Mouse (Mus musculus) cortical plate, adult 2 months (tissue): ENCODE results near the gene Ppil1. TPM values are rescaled to one million over a fixed set of nuclear protein-coding genes. Genes with fewer than 3 reads are reported as not detected.
"Not testable (repeated sequence)": the region's sequence is repeated elsewhere in the genome, so short reads cannot be mapped to it uniquely, and the experiment has no call there.

ENCODE experiments used
- H3K27ac ChIP-seq: fragments of 200-500 bp; 2 replicates; pipeline ENCODE4 v1.5.1; 2012; ENCODE audit warnings: low read length, control low read depth, inconsistent platforms; ENCODE audit not compliant: insufficient read depth
- H3K4me1 ChIP-seq: fragments of 200-500 bp; 2 replicates; pipeline ENCODE4 v1.6.1; 2011; ENCODE audit warnings: low read length; ENCODE audit not compliant: control insufficient read depth, insufficient read depth
- H3K4me3 ChIP-seq: fragments of 200-500 bp; 2 replicates; pipeline ENCODE4 v1.5.1; 2011; ENCODE audit warnings: mild to moderate bottlenecking, low read length, control low read depth; ENCODE audit not compliant: insufficient read depth
- CTCF ChIP-seq: fragments of 200-500 bp; IDR thresholded peaks from 2 replicates; pipeline ENCODE4 v1.5.1; 2011; ENCODE audit warnings: mild to moderate bottlenecking, control low read depth, low read length; ENCODE audit not compliant: insufficient read depth; ENCODE audit errors: extremely low read depth
- POLR2A ChIP-seq: fragments of 200-500 bp; IDR thresholded peaks from 2 replicates; pipeline ENCODE4 v1.6.1; 2011; ENCODE audit warnings: mild to moderate bottlenecking, low read length, control low read depth; ENCODE audit not compliant: insufficient read depth; ENCODE audit errors: extremely low read depth
- polyA plus RNA-seq: library from polyadenylated mRNA; depleted of rRNA; stranded (reverse); fragments of >200 nt; gene quantifications from 2 replicates; pipeline ENCODE4 v1.2.3, GENCODE M21; 2012

The Ppil1 gene
- polyA plus RNA-seq, 1 experiment: 22.3 TPM

DNA sequence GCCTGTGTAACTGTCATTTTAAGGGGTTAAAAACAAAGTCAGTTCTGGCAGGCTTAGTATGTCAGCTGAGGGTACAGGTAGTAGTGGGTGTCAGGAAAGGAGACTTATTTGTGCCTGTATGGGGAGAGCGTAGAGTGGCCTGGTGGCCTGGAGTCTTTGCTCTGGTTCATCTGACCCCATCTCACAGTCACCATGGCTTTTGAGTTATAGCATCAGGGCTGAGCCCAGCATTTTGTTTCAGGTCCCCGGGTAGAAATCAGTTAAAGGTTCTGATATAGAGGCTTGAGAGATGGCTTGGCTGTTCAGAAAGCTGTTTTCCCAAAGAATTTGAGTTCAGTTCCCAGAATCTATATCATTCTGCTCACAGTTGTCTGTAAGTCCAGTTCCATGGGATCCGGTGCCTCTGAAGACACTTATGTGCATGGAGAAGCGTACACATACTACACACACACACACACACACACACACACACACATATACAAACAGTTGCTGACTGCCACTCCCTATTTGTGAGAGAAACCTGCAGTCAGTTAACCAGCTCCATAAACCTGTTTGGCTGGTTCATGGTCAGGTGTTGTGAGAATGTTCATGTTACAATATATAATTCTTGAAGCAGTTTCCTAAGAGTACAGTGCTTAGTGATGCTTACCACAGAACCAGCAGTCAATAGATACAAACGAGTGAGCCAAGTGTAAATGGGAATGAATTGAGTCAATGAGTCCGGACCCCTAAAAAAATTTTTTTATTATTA, 4.1 kb upstream of the Ppil1 start:
- H3K4me3 ChIP-seq: peak overlapping the region; percentile 59; the same call in 1 of the 2 replicates
- H3K27ac ChIP-seq: no peak overlapping the region
- no peak for TF ChIP-seq POLR2A
- TF ChIP-seq CTCF: no peak
- peaks cover 2% of the 10 kb centered on the region; the same call in 1 of the 2 replicates for H3K4me1 ChIP-seq

DNA sequence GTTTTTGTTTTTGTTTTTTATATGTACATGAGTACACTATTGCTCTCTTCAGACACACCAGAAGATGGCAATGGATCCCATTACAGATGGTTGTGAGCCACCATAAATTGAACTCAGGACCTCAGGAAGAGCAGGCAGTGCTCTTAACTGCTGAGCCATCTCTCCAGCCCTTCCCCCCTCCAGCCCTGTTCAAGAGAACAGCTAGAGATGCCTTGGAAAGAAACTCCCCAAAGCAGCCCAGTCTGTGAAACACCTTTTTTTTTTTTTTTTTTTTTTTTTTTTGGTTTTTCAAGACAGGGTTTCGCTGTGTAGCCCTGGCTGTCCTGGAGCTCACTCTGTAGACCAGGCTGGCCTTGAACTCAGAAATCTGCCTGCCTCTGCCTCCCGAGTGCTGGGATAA, 3.1 kb upstream of the Ppil1 start:
- not testable (repeated sequence) for H3K4me1 ChIP-seq, H3K27ac ChIP-seq, H3K4me3 ChIP-seq

DNA sequence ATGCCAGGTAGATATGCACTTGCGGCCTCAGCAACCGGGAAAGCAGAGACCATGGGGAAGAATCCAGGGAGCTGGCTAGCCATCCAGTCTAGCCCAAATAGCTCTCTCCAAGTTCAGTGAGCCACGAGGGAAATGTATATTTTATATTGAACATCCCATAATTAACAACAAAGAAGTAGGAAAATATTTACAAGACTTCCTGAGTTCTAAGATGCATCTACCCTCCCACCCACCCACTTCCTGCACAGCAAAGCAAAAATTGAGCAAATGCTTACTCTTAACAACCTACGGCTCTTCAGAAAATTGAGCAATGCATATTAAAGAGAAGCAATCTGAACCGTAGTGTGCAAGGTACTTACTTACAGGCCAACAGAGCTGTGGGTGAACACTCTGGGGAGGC, 774 bp upstream of the Ppil1 start:
- Histone ChIP-seq H3K4me1 (peaks cover 2% of the 10 kb centered on the region; the same call in 1 of the 2 replicates), H3K4me3 (0 out of 2 replicates have a peak overlapping the region, but pooled peaks have one; percentile 70), H3K27ac (no peak overlapping the region)
- TF ChIP-seq CTCF (no peak), POLR2A (no peak)

DNA sequence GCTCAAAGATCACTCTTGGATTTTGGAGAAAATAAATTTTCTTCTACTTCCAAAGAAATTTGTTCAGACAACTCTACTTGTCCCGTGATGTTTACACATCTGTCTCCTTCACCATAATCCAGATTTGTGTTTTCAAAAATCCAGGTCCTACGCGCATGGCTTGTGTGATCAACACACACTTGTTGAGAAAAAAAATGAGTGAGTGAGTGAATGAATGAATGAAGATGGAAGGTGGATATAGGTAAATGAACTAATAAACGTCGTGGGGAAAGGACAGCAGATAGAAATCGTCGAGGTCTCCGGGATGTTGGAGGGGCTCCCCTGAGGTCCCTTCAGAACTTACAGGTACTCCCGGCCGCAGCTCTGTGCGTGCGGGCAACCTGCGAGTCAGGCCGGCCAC, 569 bp downstream of the Ppil1 start:
- Histone ChIP-seq H3K27ac (no peak overlapping the region), H3K4me1 (no peaks in the 10 kb centered on the region), H3K4me3 (peak overlapping the region; percentile 70)
- TF ChIP-seq CTCF: no peak
- TF ChIP-seq POLR2A: no peak

DNA sequence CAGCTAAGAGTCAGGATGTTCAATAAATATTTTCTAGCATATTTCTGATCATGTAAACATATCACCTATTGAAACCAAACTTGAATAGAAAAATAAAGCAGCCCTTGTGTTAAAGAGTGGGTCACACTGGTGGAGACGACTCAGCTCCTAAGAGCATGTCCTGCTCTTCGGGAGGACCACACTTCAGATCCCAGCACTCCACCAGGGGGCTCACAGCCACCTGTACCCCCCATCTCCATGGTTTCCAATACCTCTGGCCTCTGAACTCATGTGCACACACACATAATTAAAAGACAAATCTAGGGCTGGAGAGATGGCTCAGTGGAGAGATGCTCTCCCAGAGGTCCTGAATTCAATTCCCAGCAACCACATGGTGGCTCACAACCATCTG, 1.7 kb downstream of the Ppil1 start:
- no peak overlapping the region for H3K4me3 ChIP-seq
- no peak for TF ChIP-seq CTCF
- TF ChIP-seq POLR2A: no peak

DNA sequence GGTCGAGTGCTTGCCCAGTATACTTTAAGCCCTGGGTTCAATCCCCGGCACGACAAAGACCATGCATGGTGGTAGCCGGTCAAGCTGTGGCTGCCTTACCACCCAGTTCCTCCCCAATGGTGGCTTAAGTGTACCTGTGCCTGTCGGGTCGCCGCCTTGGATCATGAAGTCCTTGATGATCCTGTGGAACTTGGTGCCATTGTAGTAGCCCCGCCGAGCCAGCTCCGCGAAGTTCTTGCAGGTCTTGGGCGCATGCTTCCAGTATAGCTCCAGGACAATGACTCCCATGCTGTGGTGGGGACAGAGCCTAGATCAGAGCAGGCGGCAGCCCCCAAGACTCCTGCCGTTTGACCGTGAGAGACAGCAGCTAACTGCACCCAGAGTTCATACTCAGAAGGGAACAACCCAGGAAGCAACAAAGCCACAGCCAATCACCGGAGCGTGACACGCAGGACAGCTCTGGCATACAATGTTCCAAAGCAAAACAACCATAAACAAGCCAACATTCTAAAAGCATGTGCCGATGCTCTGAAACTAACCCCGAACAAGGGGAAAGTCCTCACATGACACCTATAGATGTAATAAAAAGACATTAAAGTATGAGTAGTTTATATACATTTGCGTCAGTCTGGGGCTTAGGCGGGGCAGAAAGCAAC, 2.3 kb downstream of the Ppil1 start:
- H3K4me3 ChIP-seq: no peak overlapping the region
- H3K27ac ChIP-seq: no peak overlapping the region
- TF ChIP-seq CTCF (no peak), POLR2A (no peak)
- no peaks in the 10 kb centered on the region for H3K4me1 ChIP-seq

More for the DNA sequence above, 1.7 kb downstream of the Ppil1 start:
- Histone ChIP-seq H3K4me1 (no peaks in the 10 kb centered on the region), H3K27ac (no peak overlapping the region)

DNA sequence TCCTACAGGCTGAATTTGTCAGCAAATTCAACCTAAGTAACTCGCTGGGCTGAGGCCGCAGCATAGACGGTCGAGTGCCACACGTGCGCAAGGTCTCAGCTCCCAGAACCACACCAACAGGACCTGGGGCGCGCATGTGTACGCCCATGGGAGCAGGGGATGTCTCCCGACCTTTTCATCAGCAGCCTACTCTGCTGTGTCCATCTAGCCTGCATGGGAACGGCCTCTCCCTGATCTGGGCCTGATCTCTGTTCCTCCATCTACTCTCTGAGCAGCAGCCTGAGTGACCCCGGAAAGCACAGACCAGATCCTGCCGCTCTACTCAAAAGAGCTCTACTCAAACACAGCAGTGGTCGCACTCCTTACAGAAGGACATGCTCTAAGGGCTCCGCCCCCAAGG, 3.5 kb downstream of the Ppil1 start:
- no peak overlapping the region for H3K4me3 ChIP-seq
- H3K4me1 ChIP-seq: no peaks in the 10 kb centered on the region
- H3K27ac ChIP-seq: no peak overlapping the region
- no peak for TF ChIP-seq CTCF
- TF ChIP-seq POLR2A: no peak

DNA sequence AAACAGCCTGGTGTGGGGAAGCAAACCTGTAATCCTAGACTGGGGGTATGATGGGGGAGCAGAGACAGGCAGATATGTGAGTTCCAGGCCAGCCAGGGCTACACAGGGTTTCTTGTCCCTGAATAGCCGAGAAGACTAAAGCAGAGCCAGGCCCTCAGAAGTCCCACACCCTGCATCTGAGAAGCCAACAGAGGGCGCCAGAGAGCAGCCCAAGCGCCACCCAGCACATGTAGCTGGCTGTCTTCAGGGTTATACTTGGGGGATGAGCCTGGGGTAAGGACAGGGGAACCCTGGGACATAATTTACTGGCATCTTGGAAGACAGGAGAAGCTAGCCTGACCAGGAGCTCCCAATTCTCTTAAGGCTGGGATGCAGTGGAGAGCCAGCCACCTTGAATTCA, 4.5 kb downstream of the Ppil1 start:
- no peak overlapping the region for H3K27ac ChIP-seq
- no peaks in the 10 kb centered on the region for H3K4me1 ChIP-seq
- TF ChIP-seq POLR2A (no peak), CTCF (peak; percentile 91)
- H3K4me3 ChIP-seq: no peak overlapping the region

DNA sequence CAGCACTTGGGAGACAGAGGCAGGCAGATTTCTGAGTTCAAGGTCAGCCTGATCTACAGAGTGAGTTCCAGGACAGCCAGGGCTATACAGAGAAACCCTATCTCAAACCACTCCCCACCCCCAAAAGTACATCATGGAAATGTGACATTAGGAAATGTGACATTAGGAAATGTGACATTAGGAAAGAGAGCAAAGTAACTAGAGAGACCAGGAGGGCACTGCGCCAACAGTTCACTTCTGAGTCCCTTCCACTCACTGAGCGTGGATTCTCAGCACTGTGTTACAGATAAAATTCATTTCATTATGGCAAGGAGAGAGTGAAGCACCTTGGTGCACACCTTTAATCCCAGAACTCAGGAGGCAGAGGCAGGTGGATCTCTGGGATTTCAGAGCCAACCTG, 5.1 kb downstream of the Ppil1 start:
- Histone ChIP-seq H3K4me3 (no peak overlapping the region), H3K4me1 (no peaks in the 10 kb centered on the region), H3K27ac (no peak overlapping the region)
- no peak for TF ChIP-seq POLR2A
- TF ChIP-seq CTCF: no peak

DNA sequence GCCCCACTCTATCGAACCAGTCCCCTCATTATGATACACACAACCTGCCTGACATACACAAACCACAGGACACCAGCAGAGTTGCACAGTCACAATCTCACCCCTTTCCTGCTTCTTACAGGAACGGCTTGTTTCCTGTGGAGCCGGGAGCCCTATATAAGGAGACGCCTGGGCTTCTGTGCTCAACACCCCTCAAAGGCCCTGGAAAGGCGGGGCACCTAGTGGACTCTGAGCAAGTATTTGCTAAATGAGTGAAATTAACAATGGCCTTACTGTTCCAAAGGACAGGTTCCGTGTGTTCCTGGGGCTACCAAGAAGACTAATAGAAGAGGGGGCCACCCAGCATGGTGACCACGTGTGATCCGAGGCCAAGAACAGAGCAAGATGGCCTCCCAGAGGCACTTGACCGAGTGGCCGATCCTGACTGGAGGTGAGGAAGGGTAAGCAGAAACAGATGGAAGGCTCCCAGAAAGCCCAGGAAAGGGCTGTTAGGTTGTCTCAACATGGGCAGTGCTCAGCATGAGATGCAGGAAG, 5.9 kb downstream of the Ppil1 start:
- TF ChIP-seq POLR2A (no peak), CTCF (no peak)
- no peak overlapping the region for H3K27ac ChIP-seq
- no peak overlapping the region for H3K4me3 ChIP-seq
- H3K4me1 ChIP-seq: no peaks in the 10 kb centered on the region
